Mouse (Mus musculus) 416B (cell line): Measurements from ENCODE around the gene Mapk12.

Source experiments
- DNase-seq: peaks from one replicate; pipeline ENCODE4 v3.0.0; 2011; ENCODE audit warnings: low read depth

Gene Mapk12

DNA sequence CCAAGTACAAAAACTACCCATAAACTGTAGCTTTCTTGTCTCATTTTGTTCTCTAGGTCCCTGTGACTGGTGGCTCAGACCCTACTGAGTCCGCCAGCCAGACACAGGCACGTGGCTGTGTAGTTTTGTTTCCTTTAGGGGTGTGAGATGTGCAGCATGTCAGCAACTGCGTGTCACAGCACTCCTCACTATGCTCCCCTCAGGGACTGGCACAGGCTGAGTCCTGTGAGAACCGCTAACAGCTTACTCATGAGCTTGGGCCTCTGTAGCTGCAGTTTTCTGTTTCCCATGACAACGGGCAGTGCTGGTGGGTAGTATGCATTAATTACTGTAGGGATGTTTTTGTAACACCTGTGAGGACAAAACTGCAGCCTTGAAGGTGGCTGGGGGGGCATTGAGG lies 48.3 kb downstream of the Mapk12 start:
- DNase-seq: no peak

DNA sequence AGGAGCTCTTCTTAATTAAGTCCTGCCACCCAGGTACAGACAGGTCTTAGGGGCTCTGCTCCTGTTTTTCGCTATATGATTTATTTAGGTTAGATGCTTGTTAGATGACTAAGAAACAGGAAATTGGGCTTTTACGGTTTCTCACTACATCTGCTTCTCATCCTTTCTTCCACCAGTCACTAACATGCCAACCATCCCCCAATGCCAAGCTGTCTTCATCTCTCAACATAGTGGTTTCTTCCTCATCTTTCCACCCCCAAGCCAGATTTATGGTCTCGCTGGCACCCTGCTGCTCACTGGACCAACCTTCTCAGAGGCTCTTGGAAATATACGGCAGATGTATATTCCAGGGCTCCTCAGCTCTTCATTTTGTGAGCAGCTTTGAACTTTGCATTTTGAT lies 49.8 kb downstream of the Mapk12 start:
- DNase-seq: peak; percentile 9

DNA sequence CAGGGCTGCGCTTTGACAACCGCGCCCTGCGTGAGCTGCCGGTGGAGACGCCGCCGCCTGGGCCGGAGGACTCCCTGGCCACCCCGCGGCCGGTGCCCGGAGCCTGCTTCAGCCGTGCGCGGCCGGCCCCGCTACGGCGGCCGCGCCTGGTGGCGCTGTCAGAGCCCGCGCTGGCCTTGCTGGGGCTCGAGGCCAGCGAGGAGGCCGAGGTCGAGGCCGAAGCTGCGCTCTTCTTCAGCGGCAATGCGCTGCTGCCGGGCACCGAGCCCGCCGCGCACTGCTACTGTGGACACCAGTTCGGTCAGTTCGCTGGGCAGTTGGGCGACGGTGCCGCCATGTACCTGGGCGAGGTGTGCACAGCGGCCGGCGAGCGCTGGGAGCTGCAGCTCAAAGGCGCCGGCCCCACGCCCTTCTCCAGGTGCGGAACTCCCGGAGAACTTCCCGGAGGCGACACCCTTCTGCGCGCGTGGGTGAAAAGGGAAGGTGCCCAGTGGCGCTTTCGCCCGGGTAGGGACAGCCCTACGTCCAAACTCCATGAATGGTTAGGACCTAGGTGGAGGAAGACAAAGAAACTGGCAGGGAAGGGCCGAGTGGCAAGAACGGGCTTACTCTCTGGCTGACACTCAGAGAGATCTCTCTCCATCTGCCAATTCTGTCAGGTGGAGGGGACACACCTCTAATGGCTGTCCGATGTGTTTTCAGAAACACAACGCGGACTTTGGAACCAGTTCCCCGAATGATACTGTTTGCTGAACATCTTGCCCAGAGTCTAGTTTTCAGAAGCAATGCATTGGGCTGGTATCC lies 51.1 kb downstream of the Mapk12 start:
- DNase-seq: peak; percentile 16

DNA sequence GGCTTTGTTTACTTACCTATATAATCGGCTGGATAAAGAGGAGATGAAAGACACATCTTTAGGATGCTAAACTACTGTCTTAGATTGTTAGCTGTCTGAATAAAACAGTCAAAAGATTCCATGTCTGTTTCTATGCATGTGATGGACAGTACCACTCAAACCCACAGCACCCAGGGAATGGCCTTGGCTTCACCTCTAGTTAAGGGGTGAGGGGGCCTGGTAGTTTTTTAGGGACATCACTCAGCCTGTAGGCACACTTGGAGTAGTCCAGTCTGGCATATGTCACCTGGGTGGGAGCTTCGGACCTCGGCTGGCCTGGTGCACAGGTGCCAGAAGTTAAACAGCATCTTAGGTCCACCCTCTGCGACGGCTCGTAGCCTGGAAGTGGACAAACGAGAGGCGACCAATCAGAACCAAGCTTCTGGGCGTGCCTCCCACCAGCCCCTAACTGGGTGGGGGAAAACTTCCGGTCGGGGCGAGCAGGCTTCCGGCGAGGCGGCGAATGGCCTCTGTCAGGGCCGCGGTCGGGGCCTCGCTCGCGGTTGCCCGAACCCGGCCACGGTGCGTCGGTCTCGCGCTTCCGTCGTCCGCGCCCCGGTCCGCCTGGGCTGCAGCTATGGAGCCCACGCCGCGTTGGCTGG lies 51.8 kb downstream of the Mapk12 start, which contains the start of gene Selenoo:
Gene Selenoo (plus strand): TSS at position 478 of the 641 bp plus-strand sequence.
- DNase-seq: peak; percentile 91

DNA sequence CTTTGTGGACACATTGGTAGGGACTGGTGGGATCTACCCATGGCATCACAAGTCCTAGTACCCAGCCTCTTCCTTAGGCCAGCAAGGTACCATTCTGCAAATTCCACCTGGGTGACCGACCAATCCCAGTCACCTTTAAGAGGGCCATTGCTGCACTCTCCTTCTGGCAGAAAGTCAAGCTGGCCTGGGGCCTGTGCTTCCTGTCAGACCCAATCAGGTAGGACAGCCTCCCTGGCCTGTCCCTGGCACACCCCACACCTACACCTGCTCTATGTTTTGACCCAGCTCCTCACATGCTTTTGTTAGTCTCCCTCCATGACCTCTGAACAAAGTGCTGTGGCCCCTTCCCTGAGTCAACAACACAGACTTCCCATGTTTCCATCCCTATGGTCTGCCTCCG lies 55.7 kb downstream of the Mapk12 start:
- DNase-seq: no peak

DNA sequence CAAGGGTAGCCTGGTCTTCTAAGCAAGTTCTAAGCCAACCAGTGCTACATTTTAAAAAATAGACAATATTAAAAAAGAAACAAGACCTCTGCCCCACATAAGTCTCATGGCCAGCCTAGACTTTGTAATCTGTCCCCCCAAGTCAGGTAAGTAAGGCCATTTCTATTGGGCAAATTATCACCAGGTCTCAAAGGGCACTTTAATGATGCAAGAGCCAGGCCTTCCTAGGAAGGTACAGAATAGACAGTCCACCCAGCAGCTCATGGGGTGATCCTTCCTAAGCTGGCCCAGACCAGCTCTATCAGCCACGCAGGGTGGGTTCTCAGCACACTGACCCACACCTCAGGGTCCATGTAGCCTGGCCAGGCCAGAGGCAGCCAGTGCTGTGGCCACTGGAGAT lies 56.6 kb downstream of the Mapk12 start:
- DNase-seq: no peak
